Mouse (Mus musculus) lung, postnatal 0 days (tissue): ENCODE measurements at regions not wholly inside any gene's neighbourhood (a gene's known extent, or its start where the extent isn't known, plus 50 kb on each side); places are given as distances from the start of the nearest gene placed in this dataset.

ENCODE experiments used
- ATAC-seq: fragments of 200-750 bp; cut with Nextera tagmentation; 2 replicates; pipeline ENCODE4 v1.8.0; 2017; ENCODE audit warnings: moderate library complexity
- DNase-seq: peaks from one replicate; pipeline ENCODE4 v3.0.0-alpha.2; 2016; ENCODE audit warnings: low spot score
- H3K27ac ChIP-seq: fragments of 300-500 bp; sonication (generic); 2 replicates; pipeline ENCODE4 v1.5.1; 2014; ENCODE audit warnings: antibody characterized with exemption, mild to moderate bottlenecking, low read length, mixed read lengths
- H3K27me3 ChIP-seq: fragments of 300-500 bp; sonication (generic); replicated peaks from 2 replicates; pipeline ENCODE4 v1.6.1; 2014; ENCODE audit warnings: low read length, mixed read lengths; ENCODE audit not compliant: insufficient read depth
- H3K36me3 ChIP-seq: fragments of 300-500 bp; sonication (generic); 2 replicates; pipeline ENCODE4 v1.6.1; 2014; ENCODE audit warnings: low read length, mixed read lengths; ENCODE audit not compliant: insufficient read depth
- H3K4me1 ChIP-seq: fragments of 300-500 bp; sonication (generic); 2 replicates; pipeline ENCODE4 v1.6.1; 2014; ENCODE audit warnings: antibody characterized with exemption, low read depth, low read length, mixed read lengths; ENCODE audit not compliant: insufficient read depth
- H3K4me2 ChIP-seq: fragments of 300-500 bp; sonication (generic); replicated peaks from 2 replicates; pipeline ENCODE4 v1.6.1; 2014; ENCODE audit warnings: low read depth, mild to moderate bottlenecking, low read length, moderate library complexity, mixed read lengths
- H3K4me3 ChIP-seq: fragments of 300-500 bp; sonication (generic); 2 replicates; pipeline ENCODE4 v1.5.1; 2014; ENCODE audit warnings: low read depth, low read length
- H3K9ac ChIP-seq: fragments of 300-500 bp; sonication (generic); replicated peaks from 2 replicates; pipeline ENCODE4 v1.6.1; 2014; ENCODE audit warnings: low read depth, mild to moderate bottlenecking
- H3K9me3 ChIP-seq: fragments of 300-500 bp; sonication (generic); 2 replicates; pipeline ENCODE4 v1.6.1; 2016; ENCODE audit warnings: low read length, mixed read lengths
- CTCF ChIP-seq: IDR thresholded peaks from 2 replicates; pipeline ENCODE4 v1.5.1; 2016; ENCODE audit warnings: antibody characterized with exemption, mild to moderate bottlenecking
- EP300 ChIP-seq: IDR thresholded peaks from 2 replicates; pipeline ENCODE4 v1.6.1; 2016; ENCODE audit warnings: antibody characterized with exemption, mild to moderate bottlenecking, control low read depth
- WGBS: fragments of 180-500 bp; shearing (Covaris S2); extraction: QIAGEN DNeasy Blood & Tissue Kit; methylation state at CpG from one replicate; pipeline ENCODE4 v1.1.7; 2014; 5-methylcytosine and 5-hydroxymethylcytosine counted together

- no peak overlapping the region for H3K9ac ChIP-seq
- 0 out of 2 replicates have a peak, but pooled peaks cover 3% of the 10 kb centered on the region for H3K4me1 ChIP-seq
- no peaks in the 10 kb centered on the region for H3K36me3 ChIP-seq
- 86% methylated on average over 6 of the region's 6 CpGs for WGBS
- H3K9me3 ChIP-seq, result no peaks in the 10 kb centered on the region
- no peak overlapping the region for H3K4me2 ChIP-seq
- DNase-seq, result no peak
- no peak for ATAC-seq
- no peak overlapping the region for H3K4me3 ChIP-seq
- no peak overlapping the region for H3K27ac ChIP-seq
- no peaks in the 10 kb centered on the region for H3K27me3 ChIP-seq
- no peak for TF ChIP-seq EP300
- TF ChIP-seq CTCF, result no peak
These were observed 117.8 kb downstream of the Tmco5 start for GRCm38 (mm10) chr2:116996302-116996701.

- no peak overlapping the region for H3K9ac ChIP-seq
- H3K27ac ChIP-seq, result no peak overlapping the region
- no peak for ATAC-seq
- H3K27me3 ChIP-seq, result no peaks in the 10 kb centered on the region
- no peak for DNase-seq
- 54% methylated on average over 1 of the region's 1 CpGs for WGBS
- H3K9me3 ChIP-seq, result no peaks in the 10 kb centered on the region
- no peaks in the 10 kb centered on the region for H3K36me3 ChIP-seq
- H3K4me2 ChIP-seq, result no peak overlapping the region
- H3K4me1 ChIP-seq, result no peaks in the 10 kb centered on the region
- TF ChIP-seq CTCF (no peak), EP300 (no peak)
- no peak overlapping the region for H3K4me3 ChIP-seq
These were observed 120.3 kb downstream of the Tmco5 start for GRCm38 (mm10) chr2:116998822-116999221.

GRCm38 (mm10) chr2:116999592-116999991, 121.1 kb downstream of the Tmco5 start:
- DNase-seq (no peak), ATAC-seq (no peak)
- no peak overlapping the region for H3K4me3 ChIP-seq
- H3K9me3 ChIP-seq, result no peaks in the 10 kb centered on the region
- no peak for TF ChIP-seq EP300
- no peak for TF ChIP-seq CTCF
- WGBS, result 75% methylated on average over 5 of the region's 5 CpGs
- H3K4me1 ChIP-seq, result no peaks in the 10 kb centered on the region
- no peak overlapping the region for H3K9ac ChIP-seq
- H3K4me2 ChIP-seq, result no peak overlapping the region
- H3K27ac ChIP-seq, result no peak overlapping the region
- H3K27me3 ChIP-seq, result no peaks in the 10 kb centered on the region
- no peaks in the 10 kb centered on the region for H3K36me3 ChIP-seq

GRCm38 (mm10) chr2:117003976-117004375, 117.2 kb upstream of the Spred1 start:
- Histone ChIP-seq H3K27me3 (no peaks in the 10 kb centered on the region), H3K36me3 (no peaks in the 10 kb centered on the region), H3K4me2 (no peak overlapping the region), H3K27ac (no peak overlapping the region), H3K4me1 (no peaks in the 10 kb centered on the region), H3K4me3 (no peak overlapping the region), H3K9ac (no peak overlapping the region), H3K9me3 (no peaks in the 10 kb centered on the region)
- TF ChIP-seq EP300 (no peak), CTCF (no peak)
- DNase-seq, result no peak
- no peak for ATAC-seq
- 78% methylated on average over 2 of the region's 2 CpGs for WGBS

GRCm38 (mm10) chr2:117006846-117007245, 114.3 kb upstream of the Spred1 start:
- DNase-seq (no peak), ATAC-seq (no peak)
- H3K4me2 ChIP-seq, result no peak overlapping the region
- H3K4me1 ChIP-seq, result no peaks in the 10 kb centered on the region
- no peak overlapping the region for H3K9ac ChIP-seq
- 79% methylated on average over 2 of the region's 2 CpGs for WGBS
- no peaks in the 10 kb centered on the region for H3K36me3 ChIP-seq
- H3K27me3 ChIP-seq, result no peaks in the 10 kb centered on the region
- H3K27ac ChIP-seq, result no peak overlapping the region
- H3K4me3 ChIP-seq, result no peak overlapping the region
- H3K9me3 ChIP-seq, result no peaks in the 10 kb centered on the region
- TF ChIP-seq CTCF, result no peak
- TF ChIP-seq EP300, result no peak

GRCm38 (mm10) chr2:117008922-117009321, 112.3 kb upstream of the Spred1 start:
- H3K9me3 ChIP-seq, result no peaks in the 10 kb centered on the region
- no peak for DNase-seq
- no peak overlapping the region for H3K4me3 ChIP-seq
- H3K27ac ChIP-seq, result no peak overlapping the region
- ATAC-seq, result no peak
- no peaks in the 10 kb centered on the region for H3K27me3 ChIP-seq
- H3K36me3 ChIP-seq, result no peaks in the 10 kb centered on the region
- H3K4me1 ChIP-seq, result no peaks in the 10 kb centered on the region
- H3K4me2 ChIP-seq, result no peak overlapping the region
- H3K9ac ChIP-seq, result no peak overlapping the region
- no peak for TF ChIP-seq EP300

- ATAC-seq (no peak), DNase-seq (no peak)
- WGBS, result 82% methylated on average over 6 of the region's 6 CpGs
These were observed 111.2 kb upstream of the Spred1 start for GRCm38 (mm10) chr2:117010001-117010400.

More at GRCm38 (mm10) chr2:117010001-117010400, 111.2 kb upstream of the Spred1 start:
- no peak overlapping the region for H3K27ac ChIP-seq
- TF ChIP-seq EP300, result no peak
- no peak for TF ChIP-seq CTCF
- no peak overlapping the region for H3K4me3 ChIP-seq
- no peak overlapping the region for H3K9ac ChIP-seq
- H3K36me3 ChIP-seq, result no peaks in the 10 kb centered on the region
- H3K4me1 ChIP-seq, result no peaks in the 10 kb centered on the region
- no peaks in the 10 kb centered on the region for H3K9me3 ChIP-seq
- H3K27me3 ChIP-seq, result no peaks in the 10 kb centered on the region
- H3K4me2 ChIP-seq, result no peak overlapping the region
